ENCODE assay signal across 8 mouse cellular contexts in the genomic region with DNA sequence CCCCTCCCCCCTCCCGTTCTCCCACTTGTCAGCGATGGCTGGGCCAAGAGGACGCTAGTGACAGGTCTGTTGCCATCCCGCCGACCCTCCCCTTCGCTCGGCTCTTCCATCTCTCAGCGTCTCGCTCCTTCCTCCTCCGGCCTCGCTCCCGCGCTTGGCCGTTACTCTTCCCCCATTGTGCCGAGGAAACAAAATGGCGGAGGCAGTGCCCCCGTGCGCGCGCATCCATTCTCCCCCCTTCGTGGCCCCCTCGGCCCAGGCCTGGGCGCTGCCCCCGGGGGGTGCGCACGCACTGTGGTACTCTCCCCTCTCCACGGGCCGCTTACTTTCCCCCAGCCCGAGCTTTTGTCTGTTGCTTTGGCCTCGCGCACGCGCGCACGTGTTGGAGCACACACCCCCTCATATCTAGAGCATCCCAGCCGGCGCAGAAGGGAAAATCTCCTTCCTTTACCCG. TPM values are rescaled to one million over a fixed set of nuclear protein-coding genes. Genes with fewer than 3 reads are reported as not detected.
DNase-seq lines count a peak whose midpoint lies in the region; ATAC-seq and TF ChIP-seq lines count a peak whose summit lies in the region.

No protein-coding gene starts in this region.

- H3K4me3 ChIP-seq in MEL (ENCODE audit: control insufficient read depth in 1 of 2, insufficient read depth in 1 of 2, low read depth in 2 of 2, low read length in 2 of 2): peak overlapping the region; percentile 65 to 83
- peak overlapping the region; percentile 95 for H3K4me3 ChIP-seq in hindbrain, embryonic 11.5 days (ENCODE audit: low read depth, low read length)

- ATAC-seq in frontal cortex, adult (ENCODE audit: low TSS enrichment): peak; percentile 31
- ATAC-seq in hindbrain, embryonic 11.5 days (ENCODE audit: low FRiP score): peak; percentile 67

- H3K36me3 ChIP-seq in MEL (ENCODE audit: control insufficient read depth in 1 of 2, insufficient read depth in 2 of 2, low read length in 2 of 2): peaks cover 19 to 45% of the 10 kb centered on the region in 2 experiments
- no peaks in the 10 kb centered on the region for H3K36me3 ChIP-seq in hindbrain, embryonic 11.5 days (ENCODE audit: control insufficient read depth, insufficient read depth, low read length)

- H3K4me1 ChIP-seq in MEL (ENCODE audit: control insufficient read depth in 1 of 2, insufficient read depth in 2 of 2, low read length in 2 of 2): peaks cover 18 to 52% of the 10 kb centered on the region in 2 experiments
- H3K4me1 ChIP-seq in hindbrain, embryonic 11.5 days (replicated peaks; ENCODE audit: control insufficient read depth, insufficient read depth, low read length): peaks cover 2% of the 10 kb centered on the region; the same call in 1 of the 2 replicates

- TF ChIP-seq CTCF in MEL (IDR thresholded peaks at IDR 0.05 in 2 of 3, conservative IDR thresholded peaks at IDR 0.05 in 1 of 3; ENCODE audit: control insufficient read depth in 1 of 3, insufficient read depth in 1 of 3, low read depth in 2 of 3, low read length in 3 of 3, poor library complexity in 1 of 3, severe bottlenecking in 1 of 3): no peak

- peak; percentile 95 for DNase-seq in MEL (ENCODE audit: low read depth, low spot score)
- peak; percentile 71 for DNase-seq in cerebellum, adult 8-10 months
- DNase-seq in hindbrain, embryonic 11.5 days (ENCODE audit: low spot score): peak; percentile 87
- DNase-seq in layer of hippocampus, postnatal 25 days (ENCODE audit: extremely low spot score in 1 of 2, low spot score in 1 of 2): peak; percentile 56 to 60
- peak; percentile 61 for DNase-seq in lung, postnatal 14 days
- DNase-seq in retina, adult 2 months (ENCODE audit: low read depth, low spot score): peak; percentile 39
- peak; percentile 82 for DNase-seq in thymus, postnatal 25 days

- TF ChIP-seq EP300 in MEL (IDR thresholded peaks at IDR 0.05; ENCODE audit: low read depth in 1 of 2, low read length in 2 of 2): no peak

- H3K4me2 ChIP-seq in hindbrain, embryonic 11.5 days (replicated peaks; ENCODE audit: low read depth, low read length): peak overlapping the region; percentile 76

- TF ChIP-seq POLR2A in MEL (IDR thresholded peaks at IDR 0.05; ENCODE audit: control insufficient read depth in 1 of 2, insufficient read depth in 1 of 2, low read depth in 1 of 2, low read length in 2 of 2, poor library complexity in 1 of 2): peak; percentile 73 to 97

- H3K27me3 ChIP-seq in MEL (ENCODE audit: control insufficient read depth in 1 of 2, insufficient read depth in 2 of 2, low read length in 2 of 2): no peaks in the 10 kb centered on the region
- H3K27me3 ChIP-seq in hindbrain, embryonic 11.5 days (ENCODE audit: control insufficient read depth, insufficient read depth, low read length): 0 out of 2 replicates have a peak, but pooled peaks cover 2% of the 10 kb centered on the region

- under 1% methylated on average over 37 of the region's 38 CpGs for WGBS in hindbrain, embryonic 11.5 days

- H3K79me2 ChIP-seq in MEL (ENCODE audit: control insufficient read depth, insufficient read depth, low read length, poor library complexity): peaks cover 49% of the 10 kb centered on the region

- TF ChIP-seq RAD21 in MEL (IDR thresholded peaks at IDR 0.05; ENCODE audit: low read depth, low read length): no peak

- no peaks in the 10 kb centered on the region for H3K9me3 ChIP-seq in MEL (replicated peaks; ENCODE audit: insufficient read depth, low read length)
- H3K9me3 ChIP-seq in hindbrain, embryonic 11.5 days (ENCODE audit: control insufficient read depth, low read length): no peaks in the 10 kb centered on the region

- peak overlapping the region; percentile 91 for H3K27ac ChIP-seq in MEL (ENCODE audit: control insufficient read depth, low read depth, low read length)
- peak overlapping the region; percentile 85 for H3K27ac ChIP-seq in hindbrain, embryonic 11.5 days (ENCODE audit: low read depth, low read length)

- peak overlapping the region; percentile 87 for H3K9ac ChIP-seq in MEL (ENCODE audit: control insufficient read depth, low read depth, low read length, poor library complexity, severe bottlenecking)
- H3K9ac ChIP-seq in hindbrain, embryonic 11.5 days (ENCODE audit: low read depth, low read length): peak overlapping the region; percentile 92

TF ChIP-seq in MEL, 35 proteins besides CTCF, POLR2A, EP300 and RAD21:
- no peak for TF ChIP-seq ZKSCAN1 (IDR thresholded peaks at IDR 0.05; ENCODE audit: low read depth, low read length)
- TF ChIP-seq CHD1 (IDR thresholded peaks at IDR 0.05; ENCODE audit: low read depth, low read length): no peak
- no peak for TF ChIP-seq NRF1 (IDR thresholded peaks at IDR 0.05; ENCODE audit: insufficient read depth, low read depth, low read length, poor library complexity, severe bottlenecking)
- peak; percentile 25; the same call in 1 of the 2 replicates for TF ChIP-seq POLR2AphosphoS5 (IDR thresholded peaks at IDR 0.05; ENCODE audit: borderline replicate concordance, low read depth, low read length)

RNA-seq across cellular contexts. Expression of gene Ilf3, which starts 0.5 kb away (rescaled TPM):
- 210 and 235 TPM in 2 replicates for total RNA-seq in MEL (2012; rRNA removed)
- 100 to 1,000 TPM in 1 of 2 experiments, 10 to 100 TPM in 1; 67.4 to 519 TPM for polyA plus RNA-seq in MEL (2012; ENCODE audit: insufficient read depth in 1 of 2, insufficient read length in 2 of 2, low read depth in 1 of 2, low replicate concordance in 2 of 2, missing spikeins in 1 of 2)
- polyA plus RNA-seq in hindbrain, embryonic 11.5 days (2014; fragmentation: Nextera tagmentation; extraction: Ambion mirVana): 232 and 254 TPM in 2 replicates
- total RNA-seq in layer of hippocampus, postnatal 25 days (2021): 10 to 100 TPM; 85.6 to 92.6 TPM

RNA-seq across cellular contexts. Expression of gene Qtrt1, which starts 43.5 kb away (rescaled TPM):
- total RNA-seq in MEL (2012; rRNA removed): 173 and 199 TPM in 2 replicates
- polyA plus RNA-seq in MEL (2012; ENCODE audit: insufficient read depth in 1 of 2, insufficient read length in 2 of 2, low read depth in 1 of 2, low replicate concordance in 2 of 2, missing spikeins in 1 of 2): 100 to 1,000 TPM in 1 of 2 experiments, not detected in 1; 244 TPM
- polyA plus RNA-seq in hindbrain, embryonic 11.5 days (2014; fragmentation: Nextera tagmentation; extraction: Ambion mirVana): 47.5 and 48.9 TPM in 2 replicates
- 10 to 100 TPM; 21.4 to 31.6 TPM for total RNA-seq in layer of hippocampus, postnatal 25 days (2021)

RNA-seq across cellular contexts. Expression of gene Slc44a2, which starts 47.7 kb away (rescaled TPM):
- total RNA-seq in MEL (2012; rRNA removed): 27.3 and 30.7 TPM in 2 replicates
- polyA plus RNA-seq in MEL (2012; ENCODE audit: insufficient read depth in 1 of 2, insufficient read length in 2 of 2, low read depth in 1 of 2, low replicate concordance in 2 of 2, missing spikeins in 1 of 2): 100 to 1,000 TPM in 1 of 2 experiments, not detected in 1; 121 TPM
- polyA plus RNA-seq in hindbrain, embryonic 11.5 days (2014; fragmentation: Nextera tagmentation; extraction: Ambion mirVana): 60.4 and 66.4 TPM in 2 replicates
- 10 to 100 TPM; 50.8 to 54.6 TPM for total RNA-seq in layer of hippocampus, postnatal 25 days (2021)

RNA-seq across cellular contexts. Expression of gene Ap1m2, which starts 56.0 kb away (rescaled TPM):
- total RNA-seq in MEL (2012; rRNA removed): 0.52 and 0.73 TPM in 2 replicates
- polyA plus RNA-seq in MEL (2012; ENCODE audit: insufficient read depth in 1 of 2, insufficient read length in 2 of 2, low read depth in 1 of 2, low replicate concordance in 2 of 2, missing spikeins in 1 of 2): 1 to 10 TPM in 1 of 2 experiments, not detected in 1; 1.0 TPM
- polyA plus RNA-seq in hindbrain, embryonic 11.5 days (2014; fragmentation: Nextera tagmentation; extraction: Ambion mirVana): 3.4 and 5.0 TPM in 2 replicates
- under 1 TPM; 0.42 to 0.73 TPM for total RNA-seq in layer of hippocampus, postnatal 25 days (2021)

RNA-seq across cellular contexts. Expression of gene Dnm2, which starts 56.5 kb away (rescaled TPM):
- 110 and 117 TPM in 2 replicates for total RNA-seq in MEL (2012; rRNA removed)
- polyA plus RNA-seq in MEL (2012; ENCODE audit: insufficient read depth in 1 of 2, insufficient read length in 2 of 2, low read depth in 1 of 2, low replicate concordance in 2 of 2, missing spikeins in 1 of 2): 100 to 1,000 TPM; 237 to 832 TPM
- 59.2 and 64.8 TPM in 2 replicates for polyA plus RNA-seq in hindbrain, embryonic 11.5 days (2014; fragmentation: Nextera tagmentation; extraction: Ambion mirVana)
- 10 to 100 TPM; 55.2 to 77.1 TPM for total RNA-seq in layer of hippocampus, postnatal 25 days (2021)

Comparison
In these comparisons a context has a peak if more than half of its experiments do, and no peak if none do; other contexts are left out.
1. Peak in every context shown above with its lines: DNase-seq, ATAC-seq, H3K4me3 ChIP-seq and H3K27ac ChIP-seq.
2. DNase-seq: peak in every context shown above with its lines; median percentile 95 in MEL; 87 in hindbrain, embryonic 11.5 days; 82 in thymus, postnatal 25 days; 71 in cerebellum, adult 8-10 months; 61 in lung, postnatal 14 days; 58 in layer of hippocampus, postnatal 25 days; 39 in retina, adult 2 months.